Mouse (Mus musculus) stomach, embryonic 16.5 days (tissue): ENCODE data around the gene Olfr1311. TPM values are rescaled to one million over a fixed set of nuclear protein-coding genes. Genes with fewer than 3 reads are reported as not detected.
"Not testable (repeated sequence)": the region's sequence is repeated elsewhere in the genome, so short reads cannot be mapped to it uniquely, and the experiment has no call there.

Experiments used
- ATAC-seq: fragments of 200-750 bp; cut with Nextera tagmentation; 2 replicates; pipeline ENCODE4 v1.8.0; 2017; ENCODE audit warnings: moderate number of reproducible peaks, moderate TSS enrichment; ENCODE audit not compliant: insufficient read depth, low FRiP score
- H3K27ac ChIP-seq: fragments of 300-500 bp; sonication (generic); 2 replicates; pipeline ENCODE4 v1.5.1; 2014; ENCODE audit warnings: low read length
- H3K27me3 ChIP-seq: fragments of 300-500 bp; sonication (generic); 2 replicates; pipeline ENCODE4 v1.6.1; 2014; ENCODE audit warnings: low read length, control low read depth, mixed read lengths; ENCODE audit not compliant: control insufficient read depth, insufficient read depth
- H3K36me3 ChIP-seq: fragments of 300-500 bp; sonication (generic); 2 replicates; pipeline ENCODE4 v1.6.1; 2014; ENCODE audit warnings: low read length; ENCODE audit not compliant: control insufficient read depth, insufficient read depth
- H3K4me1 ChIP-seq: fragments of 300-500 bp; sonication (generic); 2 replicates; pipeline ENCODE4 v1.6.1; 2014; ENCODE audit warnings: low read length, control low read depth, mixed read lengths; ENCODE audit not compliant: control insufficient read depth, insufficient read depth
- H3K4me2 ChIP-seq: fragments of 300-500 bp; sonication (generic); 2 replicates; pipeline ENCODE4 v1.6.1; 2014; ENCODE audit warnings: low read depth, low read length, mixed read lengths
- H3K4me3 ChIP-seq: fragments of 300-500 bp; sonication (generic); replicated peaks from 2 replicates; pipeline ENCODE4 v1.5.1; 2014; ENCODE audit warnings: mild to moderate bottlenecking, low read length
- H3K9ac ChIP-seq: fragments of 300-500 bp; sonication (generic); 2 replicates; pipeline ENCODE4 v1.6.1; 2014; ENCODE audit warnings: low read length
- H3K9me3 ChIP-seq: fragments of 300-500 bp; sonication (generic); replicated peaks from 2 replicates; pipeline ENCODE4 v1.6.1; 2016; ENCODE audit warnings: low read length, control low read depth; ENCODE audit not compliant: control insufficient read depth
- WGBS: fragments of 180-500 bp; shearing (Covaris S2); extraction: QIAGEN DNeasy Blood & Tissue Kit; methylation state at CpG from one replicate; pipeline ENCODE4 v1.1.7; 2014; 5-methylcytosine and 5-hydroxymethylcytosine counted together
- polyA plus RNA-seq: library from polyadenylated mRNA; unstranded; fragments of >200 nt; fragmentation: Nextera tagmentation; extraction: Ambion mirVana; gene quantifications from 2 replicates; pipeline ENCODE4 v1.2.1, GENCODE M21; 2015

Olfr1311 gene
- polyA plus RNA-seq: not detected in 2 replicates

DNA sequence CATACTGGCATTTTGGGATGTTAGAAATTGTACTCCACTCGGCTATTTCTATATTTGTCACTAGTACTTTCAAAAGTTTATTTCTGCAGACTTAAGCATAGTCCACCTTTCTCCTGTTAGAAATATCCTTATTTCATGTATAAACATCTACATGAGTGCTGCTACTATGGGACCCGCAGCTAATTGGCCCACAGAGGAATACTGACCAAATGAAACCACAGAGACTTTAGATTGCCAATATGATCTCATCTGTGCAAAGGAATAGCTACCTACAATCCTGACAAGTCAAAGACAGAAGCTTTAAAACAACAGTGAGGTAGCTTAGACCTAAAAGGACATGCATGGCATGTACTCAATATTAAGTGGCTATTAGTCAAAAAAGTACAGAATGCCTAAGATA is at the start of gene Olfr1311:
Olfr1311 (minus strand) TSS at position 101 of the 400 bp plus-strand sequence.
- WGBS: 90% methylated on average over 2 of the region's 2 CpGs
- no peaks in the 10 kb centered on the region for H3K4me1 ChIP-seq
- H3K27ac ChIP-seq: no peak within 1 kb of the TSS
- no peaks in the 10 kb centered on the region for H3K27me3 ChIP-seq
- no peaks in the 10 kb centered on the region for H3K36me3 ChIP-seq
- H3K4me2 ChIP-seq: no peak within 1 kb of the TSS
- no peak for ATAC-seq
- H3K9ac ChIP-seq: no peak within 1 kb of the TSS
- no peak within 1 kb of the TSS for H3K4me3 ChIP-seq
- no peaks in the 10 kb centered on the region for H3K9me3 ChIP-seq

DNA sequence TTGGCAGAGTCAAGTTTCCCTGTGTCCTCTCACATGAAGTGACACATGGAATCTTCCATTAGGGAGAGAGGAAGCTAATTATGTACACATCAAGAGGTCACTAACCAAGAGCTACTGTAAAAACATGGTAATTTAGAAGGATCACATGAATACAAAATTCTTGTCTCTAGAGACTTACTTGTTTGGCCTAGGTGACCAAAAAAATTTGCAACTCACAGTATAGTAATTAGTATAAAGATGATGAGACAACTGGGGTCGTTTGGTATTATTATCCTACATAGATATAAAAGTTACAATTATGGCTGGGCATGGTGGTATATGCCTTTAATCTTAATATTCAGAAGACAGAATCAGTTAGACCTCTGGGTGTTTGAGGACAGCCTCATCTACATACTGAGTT is 25.9 kb upstream of the Olfr1311 start, which contains the start of gene Olfr1312:
Olfr1312 (minus strand) TSS at position 101 of the 400 bp plus-strand sequence.
- Histone ChIP-seq H3K4me2 (no peak within 1 kb of the TSS), H3K9ac (no peak within 1 kb of the TSS), H3K4me3 (no peak within 1 kb of the TSS), H3K27me3 (no peaks in the 10 kb centered on the region), H3K9me3 (no peaks in the 10 kb centered on the region), H3K36me3 (no peaks in the 10 kb centered on the region), H3K27ac (no peak within 1 kb of the TSS), H3K4me1 (no peaks in the 10 kb centered on the region)
- WGBS: 30% methylated on average over 1 of the region's 1 CpGs
- no peak for ATAC-seq

GRCm38 (mm10) chr2:112026971-112027370 is 2.8 kb upstream of the Olfr1311 start:
- not testable (repeated sequence) for H3K4me1 ChIP-seq, H3K9ac ChIP-seq, H3K9me3 ChIP-seq, H3K4me2 ChIP-seq, H3K36me3 ChIP-seq, H3K4me3 ChIP-seq, H3K27me3 ChIP-seq, ATAC-seq, H3K27ac ChIP-seq
- WGBS: 41% methylated on average over 6 of the region's 6 CpGs

DNA sequence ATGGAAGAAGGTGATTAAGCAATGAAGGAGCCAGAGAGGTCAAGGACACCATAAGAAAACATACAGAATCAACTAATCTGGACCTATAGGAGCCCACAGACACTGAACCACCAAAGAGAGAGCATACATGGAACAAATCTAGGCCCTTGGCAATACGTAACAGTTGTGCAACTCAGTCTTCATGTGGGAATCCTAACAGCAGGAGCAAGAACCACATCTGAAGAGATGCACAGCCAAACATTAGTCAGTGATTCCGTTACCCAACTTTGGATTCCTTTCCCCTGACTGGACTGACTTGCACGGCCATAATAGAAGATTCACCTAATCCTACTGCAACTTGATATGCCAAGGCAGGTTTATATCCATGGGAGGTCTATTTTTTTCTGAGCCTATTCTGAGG is 9.3 kb downstream of the Olfr1311 start:
- Histone ChIP-seq H3K9ac (no peak overlapping the region), H3K4me3 (no peak overlapping the region), H3K4me2 (no peak overlapping the region), H3K36me3 (no peaks in the 10 kb centered on the region), H3K4me1 (no peaks in the 10 kb centered on the region), H3K27me3 (no peaks in the 10 kb centered on the region), H3K9me3 (no peaks in the 10 kb centered on the region), H3K27ac (no peak overlapping the region)
- 82% methylated on average over 3 of the region's 3 CpGs for WGBS
- no peak for ATAC-seq

DNA sequence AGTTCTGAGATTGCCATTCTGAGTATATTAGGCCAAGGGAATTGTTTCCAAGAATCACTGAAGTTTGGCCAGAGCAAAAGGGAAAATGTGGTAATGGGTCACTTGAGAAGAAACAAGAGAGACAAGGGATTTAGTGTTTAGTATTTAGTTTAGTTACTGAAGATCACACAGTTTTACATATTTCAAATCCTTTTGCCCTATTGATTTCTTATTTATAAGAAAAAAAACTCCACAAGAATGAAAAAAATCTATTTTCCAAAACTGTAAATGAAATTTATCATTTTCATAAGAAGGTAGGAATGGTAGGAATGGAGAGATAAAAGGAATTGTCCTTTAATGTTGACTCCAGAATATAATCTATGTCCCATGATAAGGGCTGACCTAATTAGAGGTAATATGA is 11.6 kb downstream of the Olfr1311 start, which contains the start of gene Olfr1310:
Olfr1310 (minus strand) TSS at position 101 of the 400 bp plus-strand sequence.
- H3K4me2 ChIP-seq: no peak within 1 kb of the TSS
- no peak within 1 kb of the TSS for H3K4me3 ChIP-seq
- no peak within 1 kb of the TSS for H3K9ac ChIP-seq
- H3K27ac ChIP-seq: no peak within 1 kb of the TSS
- H3K4me1 ChIP-seq: no peaks in the 10 kb centered on the region
- H3K36me3 ChIP-seq: no peaks in the 10 kb centered on the region
- H3K9me3 ChIP-seq: no peaks in the 10 kb centered on the region
- H3K27me3 ChIP-seq: no peaks in the 10 kb centered on the region
- ATAC-seq: no peak

DNA sequence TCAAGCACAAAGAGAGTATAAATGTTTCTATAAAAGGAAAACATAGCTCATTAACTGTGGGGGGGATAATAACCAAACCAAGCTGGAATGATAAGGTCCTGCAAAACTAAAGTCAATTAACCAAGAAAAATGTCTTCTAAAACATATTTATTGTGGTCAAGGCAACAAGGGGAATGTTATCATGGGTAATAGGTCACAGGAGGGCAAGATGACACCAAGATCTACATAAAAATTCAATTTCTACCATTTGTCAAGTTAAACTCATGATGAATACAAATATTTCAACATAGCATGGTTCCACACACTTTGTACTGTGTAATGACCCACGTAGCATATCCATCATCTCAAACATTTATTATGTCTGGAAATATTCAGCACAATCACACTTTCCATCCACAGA is 34.0 kb downstream of the Olfr1311 start, which contains the start of gene Olfr1309:
Olfr1309 (minus strand) TSS at position 101 of the 400 bp plus-strand sequence.
- Histone ChIP-seq H3K4me2 (no peak within 1 kb of the TSS), H3K36me3 (no peaks in the 10 kb centered on the region), H3K27ac (no peak within 1 kb of the TSS), H3K4me3 (no peak within 1 kb of the TSS), H3K9ac (no peak within 1 kb of the TSS), H3K4me1 (no peaks in the 10 kb centered on the region), H3K9me3 (no peaks in the 10 kb centered on the region), H3K27me3 (no peaks in the 10 kb centered on the region)
- 52% methylated on average over 1 of the region's 1 CpGs for WGBS
- ATAC-seq: no peak

Other genes with a start within 250 kb of the Olfr1311 start
- not detected in 2 replicates for gene Olfr1302, start 247.0 kb downstream of the Olfr1311 start, polyA plus RNA-seq
- gene Olfr1303, start 204.1 kb downstream of the Olfr1311 start, polyA plus RNA-seq: not detected in 2 replicates
- gene Olfr1305, start 147.3 kb downstream of the Olfr1311 start, polyA plus RNA-seq: not detected in 2 replicates
- gene Olfr1306, start 108.1 kb downstream of the Olfr1311 start, polyA plus RNA-seq: not detected in 2 replicates
- gene Olfr1307, start 75.0 kb downstream of the Olfr1311 start, polyA plus RNA-seq: not detected in 2 replicates
- not detected in 2 replicates for gene Olfr1308, start 59.5 kb downstream of the Olfr1311 start, polyA plus RNA-seq
- gene Olfr1309, start 34.1 kb downstream of the Olfr1311 start, polyA plus RNA-seq: not detected in 2 replicates
- gene Olfr1310, start 11.7 kb downstream of the Olfr1311 start, polyA plus RNA-seq: not detected in 2 replicates
- not detected in 2 replicates for gene Olfr1312, start 25.8 kb upstream of the Olfr1311 start, polyA plus RNA-seq
- gene Olfr1313, start 53.4 kb upstream of the Olfr1311 start, polyA plus RNA-seq: not detected in 2 replicates
- not detected in 2 replicates for gene Olfr1314, start 72.4 kb upstream of the Olfr1311 start, polyA plus RNA-seq
- gene Olfr1315-ps1, start 91.0 kb upstream of the Olfr1311 start, polyA plus RNA-seq: not detected in 2 replicates
- gene Olfr1316, start 110.6 kb upstream of the Olfr1311 start, polyA plus RNA-seq: not detected in 2 replicates
- not detected in 2 replicates for gene Olfr1317, start 115.9 kb upstream of the Olfr1311 start, polyA plus RNA-seq
- gene Olfr1318, start 129.8 kb upstream of the Olfr1311 start, polyA plus RNA-seq: not detected in 2 replicates
- 39.7 and 54.7 TPM in 2 replicates for gene Lpcat4, start 215.1 kb upstream of the Olfr1311 start, polyA plus RNA-seq
- 0.05 and 0.11 TPM in 2 replicates for gene Nutm1, start 234.9 kb upstream of the Olfr1311 start, polyA plus RNA-seq
- gene Nop10, start 237.5 kb upstream of the Olfr1311 start, polyA plus RNA-seq: 193 and 215 TPM in 2 replicates
- 14.6 and 15.1 TPM in 2 replicates for gene Slc12a6, start 241.4 kb upstream of the Olfr1311 start, polyA plus RNA-seq
- gene Gm21985, start 241.9 kb upstream of the Olfr1311 start, polyA plus RNA-seq: not detected in 2 replicates